Mouse (Mus musculus) G1E-ER4 (cell line): ENCODE data around the gene Itprip. TPM values are rescaled to one million over a fixed set of nuclear protein-coding genes. Genes with fewer than 3 reads are reported as not detected.

Source experiments
- GATA1 ChIP-seq: IDR thresholded peaks from one replicate; pipeline ENCODE4 v1.8.0; 2012; ENCODE audit warnings: low read length, inconsistent platforms
- polyA plus RNA-seq: library from polyadenylated mRNA; stranded (reverse); fragments of >175 nt; gene quantifications from 2 replicates; pipeline ENCODE4 v1.2.3, GENCODE M21; 2012

Itprip gene
- polyA plus RNA-seq, 1 experiment, result 1.6 TPM

- no peak for TF ChIP-seq GATA1
These were observed 16.5 kb downstream of the Itprip start for GRCm38 (mm10) chr19:47902316-47903201.

- no peak for TF ChIP-seq GATA1
These were observed 18.5 kb downstream of the Itprip start for GRCm38 (mm10) chr19:47900558-47900957.

- no peak for TF ChIP-seq GATA1
These were observed 19.1 kb downstream of the Itprip start for GRCm38 (mm10) chr19:47900012-47900411.

GRCm38 (mm10) chr19:47898472-47899079, 20.5 kb downstream of the Itprip start:
- TF ChIP-seq GATA1, result no peak

- TF ChIP-seq GATA1, result no peak
These were observed 26.0 kb downstream of the Itprip start for GRCm38 (mm10) chr19:47893092-47893491.

- TF ChIP-seq GATA1, result no peak
These were observed 27.4 kb downstream of the Itprip start for GRCm38 (mm10) chr19:47891562-47892312.

GRCm38 (mm10) chr19:47890489-47891130, 28.5 kb downstream of the Itprip start:
- TF ChIP-seq GATA1, result no peak

- no peak for TF ChIP-seq GATA1
These were observed 31.1 kb downstream of the Itprip start for GRCm38 (mm10) chr19:47888037-47888436.

GRCm38 (mm10) chr19:47887417-47887816, 31.7 kb downstream of the Itprip start:
- TF ChIP-seq GATA1, result no peak

GRCm38 (mm10) chr19:47886617-47887016, 32.5 kb downstream of the Itprip start:
- TF ChIP-seq GATA1, result no peak

GRCm38 (mm10) chr19:47885886-47886285, 33.2 kb downstream of the Itprip start:
- no peak for TF ChIP-seq GATA1

- TF ChIP-seq GATA1, result no peak
These were observed 33.8 kb downstream of the Itprip start for GRCm38 (mm10) chr19:47885191-47885743.

GRCm38 (mm10) chr19:47884296-47885085, 34.6 kb downstream of the Itprip start:
- TF ChIP-seq GATA1, result no peak

GRCm38 (mm10) chr19:47882882-47883254, 36.2 kb downstream of the Itprip start:
- no peak for TF ChIP-seq GATA1

- TF ChIP-seq GATA1, result no peak
These were observed 36.8 kb downstream of the Itprip start for GRCm38 (mm10) chr19:47882151-47882881.
